Mouse (Mus musculus): ENCODE data around the gene Nkpd1. TPM values are rescaled to one million over a fixed set of nuclear protein-coding genes. Genes with fewer than 3 reads are reported as not detected.
"Not testable (repeated sequence)": the region's sequence is repeated elsewhere in the genome, so short reads cannot be mapped to it uniquely, and the experiment has no call there.

Nkpd1 gene
- polyA plus RNA-seq, 1 experiment from 2014 or later: not detected

DNA sequence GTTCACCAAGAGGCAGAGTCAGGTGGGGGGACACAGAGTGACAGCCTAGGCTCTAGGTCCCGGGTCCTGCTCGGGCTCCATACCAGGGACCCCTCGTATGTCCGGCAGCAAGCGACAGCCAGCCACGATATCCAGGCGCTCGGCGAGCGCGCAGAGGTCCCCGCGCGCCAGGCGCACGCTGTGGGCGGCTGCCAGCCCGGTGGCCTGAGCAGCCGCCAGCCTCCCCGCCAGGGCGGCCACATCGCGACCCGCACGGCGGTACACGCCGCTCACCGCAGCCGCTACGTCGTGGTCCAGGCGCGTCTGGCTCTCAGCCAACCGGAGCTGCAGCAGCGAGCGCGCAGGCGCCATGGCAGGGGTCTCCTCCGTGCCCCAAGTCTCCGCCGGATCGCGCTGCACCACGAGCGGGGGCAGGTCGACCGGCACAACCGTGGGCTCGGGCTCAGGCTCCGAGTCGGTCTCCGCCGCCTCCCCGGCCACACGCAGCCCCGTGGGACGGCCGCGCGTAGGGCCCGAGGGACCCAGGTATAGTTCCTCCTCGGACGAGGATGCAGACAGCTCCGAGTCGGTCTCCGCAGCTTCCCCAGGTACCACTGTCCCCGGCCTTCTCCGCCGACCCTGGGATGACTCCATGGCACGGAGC, 10.5 kb upstream of the Nkpd1 start:
- peak overlapping the region; percentile 90 for H3K4me2 ChIP-seq
- peak overlapping the region; percentile 88 for H3K4me3 ChIP-seq
- H3K4me1 ChIP-seq (replicated peaks): peaks cover 28% of the 10 kb centered on the region
- no peaks in the 10 kb centered on the region for H3K27me3 ChIP-seq
- no peaks in the 10 kb centered on the region for H3K9me3 ChIP-seq (replicated peaks)
- H3K27ac ChIP-seq: no peak overlapping the region
- H3K36me3 ChIP-seq: no peaks in the 10 kb centered on the region
- peak overlapping the region; percentile 59 for H3K9ac ChIP-seq
- 1% methylated on average over 68 of the region's 71 CpGs for WGBS
- no peak for ATAC-seq (replicated peaks; ENCODE audit: insufficient number of reproducible peaks, insufficient read depth, low FRiP score, low read depth)

DNA sequence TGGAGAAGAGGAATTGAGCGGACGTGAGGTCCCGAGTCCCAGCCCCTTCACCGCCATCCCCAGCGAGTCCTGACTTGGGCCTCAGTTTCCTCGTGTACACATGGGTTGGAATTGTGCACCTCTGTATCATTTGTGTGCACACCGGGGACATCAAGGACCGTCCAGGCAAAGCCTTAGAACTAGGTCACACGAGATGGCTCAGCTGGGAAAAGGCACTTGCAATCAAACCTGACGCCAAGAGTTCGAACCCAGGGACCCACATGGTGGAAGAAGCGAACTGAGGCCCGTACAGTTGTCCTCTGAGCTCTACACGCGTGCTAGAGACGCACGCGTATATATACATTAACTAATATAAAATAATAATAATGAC, 10.0 kb upstream of the Nkpd1 start:
- Histone ChIP-seq H3K4me1 (replicated peaks) (peaks cover 28% of the 10 kb centered on the region), H3K9me3 (replicated peaks) (no peaks in the 10 kb centered on the region), H3K9ac (peak overlapping the region; percentile 82), H3K4me2 (peak overlapping the region; percentile 90), H3K4me3 (peak overlapping the region; percentile 88), H3K27ac (no peak overlapping the region), H3K27me3 (no peaks in the 10 kb centered on the region), H3K36me3 (no peaks in the 10 kb centered on the region)
- no peak for ATAC-seq (replicated peaks; ENCODE audit: insufficient number of reproducible peaks, insufficient read depth, low FRiP score, low read depth)
- WGBS: 4% methylated on average over 18 of the region's 18 CpGs

DNA sequence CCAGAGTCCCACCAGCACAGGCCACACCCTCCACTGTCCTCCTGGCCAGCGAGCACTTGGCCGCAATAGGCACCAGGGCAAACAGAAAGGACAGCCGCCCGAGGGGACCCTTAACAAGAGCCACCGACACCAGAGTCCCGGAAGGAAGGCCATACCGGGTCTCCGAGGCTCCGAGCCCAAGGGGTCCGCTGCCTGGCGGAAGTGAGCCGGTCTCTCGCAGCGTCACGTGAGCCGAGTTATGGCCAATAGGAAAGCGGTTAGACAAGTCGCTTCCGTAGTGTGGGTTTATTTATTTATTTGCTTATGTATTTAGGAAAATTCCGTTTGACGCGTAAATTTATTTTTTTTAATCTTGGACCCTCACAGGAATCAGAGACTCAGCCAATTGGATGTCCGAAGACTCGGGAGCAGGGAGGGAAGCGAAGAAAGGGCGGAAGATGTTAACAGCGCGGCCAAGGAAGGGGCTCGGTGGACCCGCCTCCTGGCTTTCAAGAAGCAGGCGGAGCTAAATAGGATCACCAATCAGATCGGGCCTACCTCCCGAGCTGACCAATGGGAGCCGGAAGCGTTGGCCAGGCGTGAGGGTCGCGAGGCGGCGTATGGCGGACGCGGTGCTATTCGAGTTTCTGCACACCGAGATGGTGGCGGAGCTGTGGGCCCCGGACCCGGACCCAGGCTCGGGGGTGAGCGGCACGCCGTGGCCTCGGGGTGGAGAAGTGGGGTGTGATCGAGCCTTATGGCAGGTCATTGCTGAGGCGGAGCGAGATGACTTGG, 9.3 kb upstream of the Nkpd1 start, which contains the start of the genes Bloc1s3 and Trappc6a:
TSS of gene Bloc1s3 (minus strand) at position 218 of the 774 bp plus-strand sequence.
TSS of gene Trappc6a (plus strand) at position 246 of the 774 bp plus-strand sequence.
- ATAC-seq (replicated peaks; ENCODE audit: insufficient number of reproducible peaks, insufficient read depth, low FRiP score, low read depth): peak; percentile 95
- Histone ChIP-seq H3K27me3 (no peaks in the 10 kb centered on the region), H3K36me3 (no peaks in the 10 kb centered on the region), H3K9me3 (replicated peaks) (no peaks in the 10 kb centered on the region), H3K4me2 (peak within 1 kb of the TSS; percentile 90), H3K4me1 (replicated peaks) (peaks cover 28% of the 10 kb centered on the region), H3K27ac (peak within 1 kb of the TSS; percentile 78), H3K9ac (peak within 1 kb of the TSS; percentile 82), H3K4me3 (peak within 1 kb of the TSS; percentile 88)
- under 1% methylated on average over 56 of the region's 56 CpGs for WGBS

DNA sequence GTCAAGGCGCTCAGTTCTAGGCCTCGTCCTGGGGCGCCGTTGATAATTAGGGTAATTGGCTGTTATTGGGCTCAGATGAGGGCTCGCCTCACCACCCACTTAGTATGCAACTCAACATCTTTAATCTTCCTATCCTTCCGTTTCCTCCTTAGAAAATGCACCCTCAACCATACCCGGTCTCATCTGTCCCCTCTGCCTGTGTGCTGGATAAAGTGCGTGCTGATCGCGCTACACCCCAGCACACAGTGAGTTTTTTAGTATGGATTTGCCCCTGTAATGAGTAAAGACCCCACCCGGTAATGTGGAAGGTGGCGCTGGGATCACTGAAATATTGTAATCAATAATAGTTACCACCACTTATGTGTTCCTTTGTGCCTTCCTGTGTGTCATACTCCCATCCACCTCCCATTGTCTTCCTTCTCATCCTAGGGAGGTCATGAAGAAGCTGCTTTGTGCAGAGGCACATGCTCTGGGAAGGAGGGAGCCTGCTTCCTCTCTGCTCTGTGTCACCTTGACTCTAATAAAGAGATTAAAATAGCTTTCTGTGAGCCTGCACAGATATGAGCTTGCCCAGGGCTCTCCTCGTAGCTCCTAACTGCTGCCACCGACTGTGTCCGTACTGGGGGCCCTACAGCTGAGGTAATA, 8.6 kb upstream of the Nkpd1 start:
- WGBS: 3% methylated on average over 15 of the region's 15 CpGs
- peak overlapping the region; percentile 82 for H3K9ac ChIP-seq
- H3K9me3 ChIP-seq (replicated peaks): no peaks in the 10 kb centered on the region
- peaks cover 24% of the 10 kb centered on the region for H3K4me1 ChIP-seq (replicated peaks)
- H3K4me3 ChIP-seq: peak overlapping the region; percentile 88
- no peak for ATAC-seq (replicated peaks; ENCODE audit: insufficient number of reproducible peaks, insufficient read depth, low FRiP score, low read depth)
- no peaks in the 10 kb centered on the region for H3K27me3 ChIP-seq
- no peaks in the 10 kb centered on the region for H3K36me3 ChIP-seq
- peak overlapping the region; percentile 78 for H3K27ac ChIP-seq
- peak overlapping the region; percentile 90 for H3K4me2 ChIP-seq

DNA sequence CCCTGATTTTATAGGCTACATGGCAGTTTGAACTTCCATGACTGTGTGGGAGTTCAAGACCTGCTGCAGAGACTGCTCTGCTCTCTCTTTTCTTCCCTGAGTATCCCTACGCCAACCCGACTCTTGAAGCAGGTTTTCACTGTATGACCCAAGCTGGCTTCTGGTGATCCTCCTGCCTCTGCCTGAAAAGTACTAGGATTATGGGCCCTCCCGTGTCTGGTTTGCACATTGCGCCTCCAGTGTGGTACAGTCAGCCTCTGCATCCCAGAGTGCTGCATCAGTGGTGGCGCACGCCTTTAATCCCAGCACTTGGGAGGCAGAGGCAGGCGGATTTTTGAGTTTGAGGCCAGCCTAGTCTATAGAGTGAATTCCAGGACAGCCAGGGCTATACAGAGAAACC, 7.9 kb upstream of the Nkpd1 start:
- Histone ChIP-seq H3K4me2 (peak overlapping the region; percentile 90), H3K4me1 (replicated peaks) (peaks cover 24% of the 10 kb centered on the region), H3K27me3 (no peaks in the 10 kb centered on the region), H3K9ac (peak overlapping the region; percentile 33; the same call in 1 of the 2 replicates), H3K4me3 (peak overlapping the region; percentile 88), H3K27ac (peak overlapping the region; percentile 78; the same call in 1 of the 2 replicates), H3K9me3 (replicated peaks) (no peaks in the 10 kb centered on the region), H3K36me3 (no peaks in the 10 kb centered on the region)
- 92% methylated on average over 7 of the region's 7 CpGs for WGBS
- ATAC-seq (replicated peaks; ENCODE audit: insufficient number of reproducible peaks, insufficient read depth, low FRiP score, low read depth): no peak

DNA sequence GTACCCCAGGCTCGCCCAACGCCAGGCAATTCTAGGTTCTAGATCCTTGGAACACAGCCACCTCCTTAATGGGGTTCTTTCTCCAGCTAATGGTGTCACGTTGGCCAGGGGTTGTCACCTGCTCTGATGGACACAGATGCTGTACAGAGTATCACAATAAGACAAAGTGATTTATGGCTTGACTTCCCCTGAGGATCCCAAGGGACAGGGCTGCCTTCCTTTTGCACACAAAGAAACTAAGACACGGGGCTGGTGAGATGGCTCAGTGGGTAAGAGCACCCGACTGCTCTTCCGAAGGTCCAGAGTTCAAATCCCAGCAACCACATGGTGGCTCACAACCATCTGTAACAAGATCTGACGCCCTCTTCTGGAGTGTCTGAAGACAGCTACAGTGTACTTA, 5.7 kb upstream of the Nkpd1 start:
- H3K4me3 ChIP-seq; H3K36me3 ChIP-seq; H3K9ac ChIP-seq; ATAC-seq (replicated peaks; ENCODE audit: insufficient number of reproducible peaks, insufficient read depth, low FRiP score, low read depth); H3K27me3 ChIP-seq; H3K27ac ChIP-seq; H3K9me3 ChIP-seq (replicated peaks); H3K4me2 ChIP-seq: not testable (repeated sequence)
- 76% methylated on average over 7 of the region's 7 CpGs for WGBS
- peaks cover 18% of the 10 kb centered on the region for H3K4me1 ChIP-seq (replicated peaks)

DNA sequence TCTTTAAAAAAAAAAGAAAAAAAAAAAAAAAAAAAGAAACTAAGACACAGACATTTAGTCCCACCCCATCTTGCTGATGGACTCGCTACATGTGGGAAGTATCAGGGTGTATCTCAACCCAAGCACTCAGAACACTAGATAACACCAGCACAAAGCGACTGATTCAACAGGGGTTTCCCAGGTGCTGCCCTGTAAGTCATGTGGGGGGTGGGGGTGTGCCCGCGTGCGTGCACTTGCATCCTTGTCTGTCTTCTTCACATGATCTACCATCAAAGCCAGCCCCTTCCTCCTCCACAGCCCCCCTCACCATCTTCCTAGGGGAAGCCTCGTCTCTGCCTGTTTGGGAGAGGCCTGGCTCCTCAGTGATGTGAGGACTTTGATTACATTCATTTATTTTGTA, 5.3 kb upstream of the Nkpd1 start:
- H3K36me3 ChIP-seq: no peaks in the 10 kb centered on the region
- ATAC-seq (replicated peaks; ENCODE audit: insufficient number of reproducible peaks, insufficient read depth, low FRiP score, low read depth): no peak
- peaks cover 15% of the 10 kb centered on the region for H3K4me1 ChIP-seq (replicated peaks)
- no peaks in the 10 kb centered on the region for H3K9me3 ChIP-seq (replicated peaks)
- H3K27ac ChIP-seq: no peak overlapping the region
- 69% methylated on average over 6 of the region's 6 CpGs for WGBS
- peaks cover 9% of the 10 kb centered on the region for H3K27me3 ChIP-seq
- no peak overlapping the region for H3K4me3 ChIP-seq
- H3K4me2 ChIP-seq: no peak overlapping the region
- no peak overlapping the region for H3K9ac ChIP-seq

DNA sequence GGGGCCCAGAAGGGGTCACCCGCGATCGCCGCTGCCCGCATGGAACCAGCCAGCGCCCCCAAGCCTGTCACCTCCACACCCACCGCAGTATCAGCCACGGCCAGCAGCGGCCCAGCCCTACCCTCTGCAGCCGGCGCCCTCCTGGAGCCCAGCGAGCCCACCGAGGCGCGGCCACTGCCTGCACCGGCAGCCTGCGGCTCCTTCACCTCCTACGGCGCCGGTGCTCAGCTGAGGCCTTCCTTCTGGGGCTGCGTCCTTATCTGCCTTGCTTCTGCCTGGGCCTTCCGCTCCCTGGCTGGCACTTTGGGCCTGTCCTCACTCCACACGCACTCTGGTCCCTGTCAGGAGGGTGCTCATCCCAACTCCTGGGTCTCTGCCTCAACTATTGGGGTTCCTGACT, 2.4 kb downstream of the Nkpd1 start:
- no peaks in the 10 kb centered on the region for H3K36me3 ChIP-seq
- no peak overlapping the region for H3K27ac ChIP-seq
- H3K9ac ChIP-seq: peak overlapping the region; percentile 38; the same call in 1 of the 2 replicates
- WGBS: 3% methylated on average over 16 of the region's 23 CpGs
- H3K4me3 ChIP-seq: peak overlapping the region; percentile 36
- peak overlapping the region; percentile 63 for H3K4me2 ChIP-seq
- peaks cover 38% of the 10 kb centered on the region for H3K4me1 ChIP-seq (replicated peaks)
- H3K27me3 ChIP-seq: peaks cover 86% of the 10 kb centered on the region
- H3K9me3 ChIP-seq (replicated peaks): no peaks in the 10 kb centered on the region
- no peak for ATAC-seq (replicated peaks; ENCODE audit: insufficient number of reproducible peaks, insufficient read depth, low FRiP score, low read depth)

DNA sequence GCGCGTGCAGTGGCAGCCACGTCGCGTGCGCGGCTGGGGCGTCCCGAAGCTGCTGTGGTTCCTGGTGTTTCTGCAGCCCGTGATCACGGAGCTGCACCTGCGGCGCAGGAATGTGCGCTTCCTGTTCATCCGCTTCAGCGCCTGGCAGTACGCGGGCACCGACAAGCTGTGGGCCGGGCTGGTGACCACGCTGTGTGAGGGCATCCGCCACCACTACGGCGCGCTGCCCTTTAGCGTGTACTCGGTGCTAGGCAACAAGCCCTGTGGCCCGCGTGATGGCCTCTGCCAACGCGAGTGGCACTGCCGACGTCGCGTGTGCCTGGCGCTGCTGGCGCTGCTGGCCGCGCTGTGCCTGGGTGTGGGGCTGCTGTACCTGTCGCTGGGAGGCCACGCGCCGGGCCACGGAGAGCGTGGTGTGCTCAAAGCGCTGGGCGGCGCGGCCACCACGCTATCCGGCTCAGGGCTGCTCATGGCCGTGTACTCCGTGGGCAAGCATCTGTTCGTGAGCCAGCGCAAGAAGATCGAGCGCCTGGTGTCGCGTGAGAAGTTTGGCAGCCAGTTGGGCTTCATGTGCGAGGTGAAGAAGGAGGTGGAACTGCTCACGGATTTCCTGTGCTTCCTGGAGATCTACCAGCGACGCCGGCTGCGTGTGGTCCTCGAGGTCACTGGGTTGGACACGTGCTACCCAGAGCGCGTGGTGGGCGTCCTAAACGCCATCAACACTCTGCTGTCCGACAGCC, 5.5 kb downstream of the Nkpd1 start:
- peaks cover 76% of the 10 kb centered on the region for H3K27me3 ChIP-seq
- peaks cover 30% of the 10 kb centered on the region for H3K4me1 ChIP-seq (replicated peaks)
- WGBS: 8% methylated on average over 72 of the region's 72 CpGs
- H3K9ac ChIP-seq: no peak overlapping the region
- no peaks in the 10 kb centered on the region for H3K9me3 ChIP-seq (replicated peaks)
- no peak overlapping the region for H3K27ac ChIP-seq
- H3K4me3 ChIP-seq: peak overlapping the region; percentile 51
- peak overlapping the region; percentile 84 for H3K4me2 ChIP-seq
- H3K36me3 ChIP-seq: no peaks in the 10 kb centered on the region; the same call in 1 of the 2 replicates
- 0 out of 2 replicates have a peak, but pooled peaks have one; percentile 9 for ATAC-seq (replicated peaks; ENCODE audit: insufficient number of reproducible peaks, insufficient read depth, low FRiP score, low read depth)

DNA sequence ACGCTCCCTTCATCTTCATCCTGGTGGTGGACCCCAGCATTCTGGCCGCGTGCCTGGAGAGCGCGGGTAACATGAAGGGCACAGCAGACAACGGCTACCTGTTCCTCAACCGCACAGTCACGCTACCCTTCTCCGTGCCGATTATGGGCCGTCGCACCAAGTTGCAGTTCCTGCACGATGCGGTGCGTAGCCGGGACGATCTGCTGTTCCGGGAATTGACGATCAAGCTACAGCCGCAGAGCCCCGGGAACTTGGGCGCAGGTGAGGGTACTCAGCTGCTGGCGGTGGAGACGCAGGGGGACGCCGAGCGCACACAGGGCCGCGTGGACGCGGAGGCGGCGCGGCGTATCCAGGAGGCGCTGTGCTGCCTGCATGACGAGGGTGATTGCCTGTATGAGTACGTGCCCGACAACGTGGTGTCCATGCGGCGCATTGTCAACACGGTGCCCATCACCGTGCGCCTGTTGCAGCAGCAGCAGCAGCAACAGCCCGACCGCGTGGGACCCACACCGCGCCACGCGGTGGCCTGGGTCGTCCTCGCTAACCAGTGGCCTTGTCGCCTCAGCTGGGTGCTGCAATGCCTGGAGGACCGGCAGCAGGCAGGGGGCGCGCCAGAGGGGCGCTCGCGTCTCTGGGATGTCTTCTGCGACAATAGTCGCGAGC, 6.2 kb downstream of the Nkpd1 start:
- H3K4me1 ChIP-seq (replicated peaks): peaks cover 30% of the 10 kb centered on the region
- ATAC-seq (replicated peaks; ENCODE audit: insufficient number of reproducible peaks, insufficient read depth, low FRiP score, low read depth): peak; percentile 45
- no peaks in the 10 kb centered on the region for H3K9me3 ChIP-seq (replicated peaks)
- peak overlapping the region; percentile 46 for H3K9ac ChIP-seq
- peaks cover 69% of the 10 kb centered on the region for H3K27me3 ChIP-seq
- no peak overlapping the region for H3K27ac ChIP-seq
- WGBS: under 1% methylated on average over 64 of the region's 64 CpGs
- H3K36me3 ChIP-seq: no peaks in the 10 kb centered on the region; the same call in 1 of the 2 replicates
- H3K4me3 ChIP-seq: peak overlapping the region; percentile 51
- peak overlapping the region; percentile 84 for H3K4me2 ChIP-seq

Data from heart, embryonic 15.5 days (tissue).